Mouse (Mus musculus): ENCODE results near the gene Htr2c. TPM values are rescaled to one million over a fixed set of nuclear protein-coding genes. Genes with fewer than 3 reads are reported as not detected.
A peak's percentile ranks its signal among the peaks of the same experiment; 100 is the strongest.

Gene Htr2c
- polyA plus RNA-seq (2016; fragmentation: Nextera tagmentation; extraction: Ambion mirVana) = 6.9 and 10.1 TPM in 2 replicates

GRCm38 (mm10) chrX:146962258-146962913 lies at the start of gene Htr2c:
TSS of gene Htr2c (plus strand) at chrX:146962513.
- H3K4me3 ChIP-seq = peak within 1 kb of the TSS; percentile 38
- ATAC-seq (ENCODE audit: low FRiP score) = peak; percentile 89
- H3K27me3 ChIP-seq = peaks cover 29% of the 10 kb centered on the region
- no peak within 1 kb of the TSS for H3K27ac ChIP-seq
- H3K4me1 ChIP-seq = no peaks in the 10 kb centered on the region
- 28% methylated on average over 27 of the region's 27 CpGs for WGBS
- peak within 1 kb of the TSS; percentile 23 for H3K9ac ChIP-seq
- peak within 1 kb of the TSS; percentile 68 for H3K4me2 ChIP-seq (replicated peaks)
- no peaks in the 10 kb centered on the region for H3K36me3 ChIP-seq
- H3K9me3 ChIP-seq (replicated peaks) = no peaks in the 10 kb centered on the region

- Histone ChIP-seq H3K9me3 (replicated peaks) (no peaks in the 10 kb centered on the region), H3K9ac (no peak overlapping the region), H3K4me3 (no peak overlapping the region), H3K27ac (no peak overlapping the region), H3K27me3 (no peaks in the 10 kb centered on the region), H3K36me3 (no peaks in the 10 kb centered on the region), H3K4me2 (replicated peaks) (no peak overlapping the region), H3K4me1 (no peaks in the 10 kb centered on the region)
- WGBS = 42% methylated on average over 1 of the region's 1 CpGs
- no peak for ATAC-seq (ENCODE audit: low FRiP score)
Observed at GRCm38 (mm10) chrX:146928251-146928650, 34.1 kb upstream of the Htr2c start.

GRCm38 (mm10) chrX:146936332-146936731 lies 26.0 kb upstream of the Htr2c start:
- H3K4me1 ChIP-seq = no peaks in the 10 kb centered on the region
- no peak overlapping the region for H3K9ac ChIP-seq
- ATAC-seq (ENCODE audit: low FRiP score) = no peak
- no peak overlapping the region for H3K4me2 ChIP-seq (replicated peaks)
- no peaks in the 10 kb centered on the region for H3K9me3 ChIP-seq (replicated peaks)
- H3K4me3 ChIP-seq = no peak overlapping the region
- H3K27me3 ChIP-seq = no peaks in the 10 kb centered on the region
- H3K36me3 ChIP-seq = no peaks in the 10 kb centered on the region
- H3K27ac ChIP-seq = no peak overlapping the region

- H3K27ac ChIP-seq = no peak overlapping the region
- H3K4me1 ChIP-seq = no peaks in the 10 kb centered on the region
- no peaks in the 10 kb centered on the region for H3K27me3 ChIP-seq
- H3K4me3 ChIP-seq = no peak overlapping the region
- H3K9ac ChIP-seq = no peak overlapping the region
- no peak overlapping the region for H3K4me2 ChIP-seq (replicated peaks)
- ATAC-seq (ENCODE audit: low FRiP score) = no peak
- 77% methylated on average over 2 of the region's 2 CpGs for WGBS
- H3K36me3 ChIP-seq = no peaks in the 10 kb centered on the region
- no peaks in the 10 kb centered on the region for H3K9me3 ChIP-seq (replicated peaks)
Observed at GRCm38 (mm10) chrX:146946216-146946886, 16.0 kb upstream of the Htr2c start.

- Histone ChIP-seq H3K4me2 (replicated peaks) (no peak overlapping the region), H3K36me3 (no peaks in the 10 kb centered on the region), H3K27me3 (no peaks in the 10 kb centered on the region), H3K9me3 (replicated peaks) (no peaks in the 10 kb centered on the region), H3K4me3 (no peak overlapping the region), H3K9ac (no peak overlapping the region), H3K4me1 (no peaks in the 10 kb centered on the region), H3K27ac (no peak overlapping the region)
- ATAC-seq (ENCODE audit: low FRiP score) = no peak
Observed at GRCm38 (mm10) chrX:146946996-146947395, 15.3 kb upstream of the Htr2c start.

- ATAC-seq (ENCODE audit: low FRiP score) = no peak
- Histone ChIP-seq H3K36me3 (no peaks in the 10 kb centered on the region), H3K4me2 (replicated peaks) (no peak overlapping the region), H3K9ac (no peak overlapping the region), H3K27me3 (peaks cover 29% of the 10 kb centered on the region), H3K4me3 (no peak overlapping the region), H3K9me3 (replicated peaks) (no peaks in the 10 kb centered on the region), H3K4me1 (no peaks in the 10 kb centered on the region), H3K27ac (no peak overlapping the region)
- WGBS = 83% methylated on average over 1 of the region's 1 CpGs
Observed at GRCm38 (mm10) chrX:146958608-146959007, 3.7 kb upstream of the Htr2c start.

- Histone ChIP-seq H3K9me3 (replicated peaks) (no peaks in the 10 kb centered on the region), H3K27me3 (peaks cover 29% of the 10 kb centered on the region), H3K27ac (no peak overlapping the region), H3K4me1 (no peaks in the 10 kb centered on the region), H3K4me3 (no peak overlapping the region), H3K9ac (no peak overlapping the region), H3K4me2 (replicated peaks) (no peak overlapping the region), H3K36me3 (no peaks in the 10 kb centered on the region)
- ATAC-seq (ENCODE audit: low FRiP score) = no peak
- WGBS = 20% methylated on average over 10 of the region's 10 CpGs
Observed at GRCm38 (mm10) chrX:146959960-146960359, 2.4 kb upstream of the Htr2c start.

- no peaks in the 10 kb centered on the region for H3K4me1 ChIP-seq
- peaks cover 29% of the 10 kb centered on the region for H3K27me3 ChIP-seq
- no peaks in the 10 kb centered on the region for H3K36me3 ChIP-seq
- no peaks in the 10 kb centered on the region for H3K9me3 ChIP-seq (replicated peaks)
- 29% methylated on average over 37 of the region's 37 CpGs for WGBS
- peak overlapping the region; percentile 23 for H3K9ac ChIP-seq
- H3K4me2 ChIP-seq (replicated peaks) = peak overlapping the region; percentile 68
- ATAC-seq (ENCODE audit: low FRiP score) = peak; percentile 63
- peak overlapping the region; percentile 38 for H3K4me3 ChIP-seq
- no peak overlapping the region for H3K27ac ChIP-seq
Observed at GRCm38 (mm10) chrX:146962914-146963547, 718 bp downstream of the Htr2c start.

GRCm38 (mm10) chrX:146979931-146980330 lies 17.6 kb downstream of the Htr2c start:
- H3K27me3 ChIP-seq = no peaks in the 10 kb centered on the region
- WGBS = 70% methylated on average over 5 of the region's 5 CpGs

GRCm38 (mm10) chrX:147055730-147056129 lies 93.4 kb downstream of the Htr2c start:
- ATAC-seq (ENCODE audit: low FRiP score) = no peak
- Histone ChIP-seq H3K27ac (no peak overlapping the region), H3K4me3 (no peak overlapping the region), H3K9me3 (replicated peaks) (no peaks in the 10 kb centered on the region), H3K9ac (no peak overlapping the region), H3K4me2 (replicated peaks) (no peak overlapping the region), H3K27me3 (no peaks in the 10 kb centered on the region), H3K4me1 (no peaks in the 10 kb centered on the region), H3K36me3 (no peaks in the 10 kb centered on the region)
- WGBS = 30% methylated on average over 3 of the region's 3 CpGs

More at GRCm38 (mm10) chrX:146979931-146980330, 17.6 kb downstream of the Htr2c start:
- no peaks in the 10 kb centered on the region for H3K4me1 ChIP-seq
- no peak overlapping the region for H3K9ac ChIP-seq
- H3K4me3 ChIP-seq = no peak overlapping the region
- H3K36me3 ChIP-seq = no peaks in the 10 kb centered on the region
- no peak overlapping the region for H3K27ac ChIP-seq
- H3K4me2 ChIP-seq (replicated peaks) = no peak overlapping the region
- ATAC-seq (ENCODE audit: low FRiP score) = no peak
- no peaks in the 10 kb centered on the region for H3K9me3 ChIP-seq (replicated peaks)

GRCm38 (mm10) chrX:147071622-147072021 lies 109.3 kb downstream of the Htr2c start:
- Histone ChIP-seq H3K27me3 (no peaks in the 10 kb centered on the region), H3K36me3 (no peaks in the 10 kb centered on the region), H3K4me2 (replicated peaks) (no peak overlapping the region), H3K27ac (no peak overlapping the region), H3K4me1 (no peaks in the 10 kb centered on the region), H3K9me3 (replicated peaks) (no peaks in the 10 kb centered on the region), H3K4me3 (no peak overlapping the region), H3K9ac (no peak overlapping the region)
- no peak for ATAC-seq (ENCODE audit: low FRiP score)

- no peaks in the 10 kb centered on the region for H3K27me3 ChIP-seq
- no peak overlapping the region for H3K27ac ChIP-seq
- H3K9me3 ChIP-seq (replicated peaks) = no peaks in the 10 kb centered on the region
- H3K4me3 ChIP-seq = no peak overlapping the region
- no peaks in the 10 kb centered on the region for H3K36me3 ChIP-seq
- ATAC-seq (ENCODE audit: low FRiP score) = no peak
- 63% methylated on average over 1 of the region's 1 CpGs for WGBS
- no peaks in the 10 kb centered on the region for H3K4me1 ChIP-seq
- no peak overlapping the region for H3K9ac ChIP-seq
- H3K4me2 ChIP-seq (replicated peaks) = no peak overlapping the region
Observed at GRCm38 (mm10) chrX:147119155-147119554, 156.8 kb downstream of the Htr2c start.

GRCm38 (mm10) chrX:147215251-147215650 lies 252.9 kb downstream of the Htr2c start:
- Histone ChIP-seq H3K4me1 (no peaks in the 10 kb centered on the region), H3K9ac (no peak overlapping the region), H3K27ac (no peak overlapping the region), H3K4me3 (no peak overlapping the region), H3K27me3 (no peaks in the 10 kb centered on the region), H3K36me3 (no peaks in the 10 kb centered on the region), H3K9me3 (replicated peaks) (no peaks in the 10 kb centered on the region), H3K4me2 (replicated peaks) (no peak overlapping the region)
- no peak for ATAC-seq (ENCODE audit: low FRiP score)
